Mouse (Mus musculus): ENCODE measurements at regions not wholly inside any gene's neighbourhood (a gene's known extent, or its start where the extent isn't known, plus 50 kb on each side); places are given as distances from the start of the nearest gene placed in this dataset.
A peak's percentile ranks its signal among the peaks of the same experiment; 100 is the strongest.

DNA sequence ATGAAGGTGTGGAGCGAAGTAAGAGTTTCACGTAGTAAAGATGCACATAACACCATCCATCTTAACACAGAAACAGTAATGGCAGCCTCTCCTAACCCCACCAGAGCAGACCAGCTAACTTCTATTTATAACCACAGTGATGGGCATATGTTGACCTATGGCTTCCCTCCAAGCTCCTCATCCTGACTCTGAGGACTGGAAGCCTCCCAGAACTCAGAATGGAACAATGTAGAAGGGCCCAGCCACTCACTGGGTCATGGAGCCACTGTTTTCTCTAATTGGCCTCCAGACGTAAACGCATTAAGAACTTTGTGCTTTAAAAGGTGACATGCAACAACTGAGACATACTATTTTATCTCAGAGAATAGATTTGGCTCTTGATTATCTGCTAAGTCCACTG, 77.0 kb downstream of the Irs2 start:
- DNase-seq = no peak

GRCm38 (mm10) chr8:10928836-10929235, 79.4 kb downstream of the Irs2 start:
- DNase-seq = peak; percentile 39

- peak; percentile 75 for DNase-seq
These were observed 79.9 kb downstream of the Irs2 start for GRCm38 (mm10) chr8:10928342-10928794.

DNA sequence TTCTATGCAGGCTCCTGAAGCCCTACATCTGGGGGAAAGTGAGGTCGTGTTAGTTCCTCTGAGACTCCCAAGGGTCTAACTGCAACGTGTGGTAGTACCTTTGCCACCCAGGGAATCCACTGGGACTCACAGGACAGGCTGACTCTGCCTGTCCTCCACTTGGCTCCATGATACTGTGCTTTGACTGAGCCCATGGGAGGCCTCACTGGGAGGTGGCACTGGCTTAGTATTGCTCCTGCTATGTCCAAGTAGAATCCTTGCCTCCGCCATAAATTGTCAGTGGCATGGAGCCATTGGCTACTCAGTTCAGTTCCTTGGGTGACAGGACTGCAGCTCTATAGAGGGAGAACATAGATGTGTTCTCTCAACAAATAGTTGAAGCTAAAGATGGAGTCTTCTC, 81.1 kb downstream of the Irs2 start:
- no peak for DNase-seq

- DNase-seq = no peak
These were observed 81.7 kb downstream of the Irs2 start for GRCm38 (mm10) chr8:10926518-10926915.

DNA sequence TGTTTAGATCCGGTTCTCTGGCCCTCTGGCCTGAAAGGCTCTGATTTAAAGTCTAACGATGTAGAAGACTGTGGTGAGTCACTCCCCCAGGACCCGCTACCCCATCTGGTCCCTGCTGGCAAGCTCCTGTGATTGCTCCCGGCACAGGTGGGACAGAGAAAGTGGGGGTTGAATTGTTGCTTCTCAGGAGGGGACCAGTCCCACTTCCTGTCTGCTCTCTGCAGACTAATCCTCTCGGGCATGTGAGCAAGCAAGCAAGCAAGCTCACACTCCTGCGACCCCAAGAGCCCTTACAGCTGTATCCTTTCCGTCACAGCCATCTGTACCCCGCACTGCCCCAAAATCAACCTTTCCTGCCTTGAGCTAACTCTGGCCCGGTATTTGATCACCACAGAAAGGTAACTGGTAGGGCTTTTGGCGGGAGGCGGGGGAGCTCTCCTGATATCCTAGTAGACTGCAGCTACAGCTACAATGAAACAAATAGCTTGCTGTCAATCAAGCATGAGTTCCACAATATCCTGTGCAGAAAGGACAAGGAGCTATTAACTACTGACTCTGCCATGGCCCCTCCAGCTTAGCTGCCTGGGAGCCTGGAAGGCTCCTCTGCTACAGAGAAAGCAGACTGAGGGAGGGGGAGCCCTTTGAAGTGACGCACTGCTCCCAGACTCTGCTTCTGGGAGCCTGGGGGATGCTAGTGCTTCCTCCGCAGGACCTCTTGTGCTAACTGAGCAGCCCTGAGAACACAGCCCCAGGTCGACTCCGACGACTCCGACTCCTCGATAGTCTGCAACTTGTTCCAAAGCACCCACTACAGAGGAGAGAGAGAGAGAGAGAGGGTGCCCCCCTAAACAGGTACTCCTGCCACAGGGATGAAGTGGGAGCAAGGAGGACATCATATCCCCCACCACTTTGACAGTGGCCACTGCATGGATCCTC, 82.4 kb downstream of the Irs2 start:
- no peak for DNase-seq

- DNase-seq = peak; percentile 84
These were observed 83.6 kb downstream of the Irs2 start for GRCm38 (mm10) chr8:10924526-10925199.

- DNase-seq = no peak
These were observed 84.2 kb downstream of the Irs2 start for GRCm38 (mm10) chr8:10924001-10924490.

DNA sequence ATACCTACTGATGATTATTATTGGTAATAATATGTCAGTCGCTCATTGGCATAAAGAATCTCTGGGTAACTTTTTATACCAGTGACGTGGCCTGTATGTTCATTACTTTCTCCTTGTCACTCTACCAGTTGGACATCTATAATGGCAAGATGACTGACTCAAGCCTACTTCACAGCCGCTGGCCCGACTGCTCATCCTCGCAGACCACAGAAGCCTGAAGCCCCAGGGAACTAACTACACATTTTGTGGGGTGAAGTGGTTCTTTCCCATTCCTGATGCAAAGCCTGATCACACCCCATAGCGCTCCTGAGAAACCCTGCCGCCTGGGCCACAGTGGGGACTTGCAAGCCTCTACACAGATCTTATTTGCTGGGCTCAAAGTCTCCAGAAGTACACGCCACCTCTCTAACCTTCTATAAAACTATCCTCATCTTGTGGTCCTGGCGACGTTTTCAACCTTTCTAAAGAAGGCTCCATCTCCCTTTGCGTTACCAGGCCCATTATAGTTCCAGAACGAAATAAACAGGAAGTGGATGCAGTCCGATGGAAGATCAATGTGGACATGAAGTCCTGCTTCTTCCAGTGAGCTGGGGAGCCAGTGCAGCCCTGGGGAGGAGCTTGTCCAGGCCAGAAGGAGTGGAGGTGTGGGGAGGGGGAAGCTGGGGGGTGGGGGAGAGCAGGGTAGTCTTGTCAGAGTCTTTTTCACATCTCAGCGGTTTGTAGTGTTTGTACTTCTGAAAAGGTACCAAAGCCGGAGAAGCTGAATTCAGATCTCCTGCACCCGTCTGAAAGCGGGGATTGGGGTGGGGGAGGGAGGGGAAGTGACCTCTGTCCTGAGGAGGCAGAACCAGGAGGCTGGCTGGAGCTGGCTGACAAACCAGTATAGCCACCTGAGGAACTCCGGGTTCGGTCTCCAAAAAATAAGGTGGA, 84.9 kb downstream of the Irs2 start:
- DNase-seq = peak; percentile 27

DNA sequence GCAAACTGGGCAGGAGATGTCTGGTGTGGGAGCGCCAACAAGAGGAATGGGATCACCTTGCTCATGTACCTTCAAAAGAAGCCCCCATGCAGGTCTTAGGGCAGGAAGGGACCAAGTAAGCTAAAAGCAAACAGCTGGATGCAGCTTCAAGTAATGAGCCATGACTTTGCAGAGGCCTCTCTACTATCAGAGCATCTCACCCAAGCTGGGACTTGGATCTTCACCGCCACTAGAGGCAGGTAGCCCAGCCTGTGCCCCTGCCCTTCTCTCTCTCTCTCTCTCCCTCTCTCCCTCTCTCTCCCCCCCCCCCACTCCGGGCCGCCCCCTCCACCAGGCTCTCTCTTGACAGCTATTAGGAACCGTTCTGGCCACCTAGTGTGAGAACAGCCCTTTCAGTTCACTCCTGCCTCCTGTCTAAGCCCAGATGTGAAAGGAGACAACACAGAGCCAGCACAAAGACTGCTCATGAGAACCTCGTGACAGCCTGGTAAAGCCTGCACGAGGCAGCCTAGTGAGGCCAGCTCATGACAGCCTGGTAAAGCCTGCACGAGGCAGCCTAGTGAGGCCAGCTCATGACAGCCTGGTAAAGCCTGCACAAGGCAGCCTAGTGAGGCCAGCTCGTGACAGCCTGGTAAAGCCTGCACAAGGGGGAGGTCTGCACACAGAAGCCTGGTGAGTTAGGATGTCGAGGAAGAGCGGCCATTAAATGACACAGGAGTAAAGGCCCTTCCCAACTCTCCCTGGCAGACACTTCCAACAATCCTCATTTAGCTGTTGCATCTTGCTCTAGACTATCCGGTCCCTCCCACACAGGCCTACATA, 85.8 kb downstream of the Irs2 start:
- DNase-seq = no peak

GRCm38 (mm10) chr8:10921439-10922191, 86.6 kb downstream of the Irs2 start:
- DNase-seq = no peak

GRCm38 (mm10) chr8:10919620-10920019, 88.6 kb downstream of the Irs2 start:
- peak; percentile 72 for DNase-seq

- DNase-seq = no peak
These were observed 89.7 kb downstream of the Irs2 start for GRCm38 (mm10) chr8:10918403-10919035.

DNA sequence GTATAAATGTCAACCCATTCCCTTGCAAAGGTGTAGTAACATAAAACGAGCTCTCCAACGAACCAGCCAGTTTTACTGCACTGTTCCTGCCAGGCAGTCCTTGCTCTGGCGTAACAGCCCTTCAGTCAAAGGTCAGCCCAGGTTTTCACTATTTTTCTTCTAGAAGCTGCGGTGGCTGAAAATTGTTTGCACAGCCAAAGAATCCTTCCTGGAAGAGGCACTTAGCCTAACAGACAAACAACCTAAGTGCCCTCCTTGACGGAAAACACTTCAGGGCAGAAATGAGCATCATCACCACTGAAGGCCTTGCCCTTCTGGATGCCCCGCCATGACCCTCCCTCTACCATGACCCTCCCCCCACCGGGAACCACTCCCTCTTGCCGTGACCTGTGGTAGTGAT, 93.6 kb downstream of the Irs2 start:
- peak; percentile 57 for DNase-seq

DNA sequence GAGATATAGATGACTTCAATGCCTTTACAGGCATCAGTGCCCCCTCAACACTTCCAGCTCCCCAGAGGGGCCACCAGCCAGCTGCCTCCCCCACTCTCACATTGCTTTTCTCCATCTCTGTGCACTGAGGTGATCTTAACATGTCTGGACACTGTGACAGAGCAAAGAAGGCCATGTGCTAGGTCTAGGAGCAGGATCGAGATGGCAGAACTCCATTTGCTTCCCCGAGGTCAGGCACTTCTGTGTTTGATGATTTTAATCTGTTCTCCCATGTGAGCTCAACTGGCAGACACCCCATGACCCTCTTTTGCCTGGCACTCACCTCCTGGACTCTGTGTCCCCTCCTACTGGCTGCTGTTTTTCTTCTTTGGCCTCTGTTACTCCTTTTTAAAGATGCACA, 95.8 kb downstream of the Irs2 start:
- DNase-seq = peak; percentile 18

GRCm38 (mm10) chr8:10911371-10911770, 96.9 kb downstream of the Irs2 start:
- peak; percentile 19 for DNase-seq

GRCm38 (mm10) chr8:10910954-10911353, 97.3 kb downstream of the Irs2 start:
- peak; percentile 65 for DNase-seq

GRCm38 (mm10) chr8:10910244-10910872, 97.9 kb downstream of the Irs2 start:
- DNase-seq = peak; percentile 85

DNA sequence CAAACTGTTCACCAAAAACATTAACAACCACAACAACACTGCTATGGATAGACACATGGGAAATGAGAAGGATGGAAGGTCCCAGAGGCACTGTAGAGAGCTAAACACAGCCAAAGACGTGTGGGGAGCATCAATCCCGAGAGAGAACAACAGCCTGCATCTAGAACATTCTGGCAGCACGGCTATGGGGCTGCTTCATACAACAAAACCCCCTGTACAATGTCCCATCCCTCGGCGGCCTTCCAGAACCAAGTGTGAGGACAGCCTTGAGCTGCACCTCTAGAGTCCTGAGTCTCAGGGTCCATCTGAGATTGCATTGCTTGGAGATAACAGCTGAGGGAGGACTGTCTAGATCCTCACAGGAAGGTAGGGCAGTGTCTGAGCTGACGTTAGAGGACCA, 99.1 kb downstream of the Irs2 start:
- DNase-seq = peak; percentile 45

- DNase-seq = peak; percentile 30
These were observed 101.9 kb downstream of the Irs2 start for GRCm38 (mm10) chr8:10906353-10906752.

Data from lung, postnatal 10 days (tissue).